Mouse (Mus musculus) brain, embryonic 14.5 days (tissue): Measurements from ENCODE around the gene Parvg.

Experiments
- CTCF ChIP-seq: fragments of 200-500 bp; IDR thresholded peaks from 2 replicates; pipeline ENCODE4 v1.5.1; 2012; ENCODE audit warnings: inconsistent platforms, mild to moderate bottlenecking, moderate library complexity, borderline replicate concordance; ENCODE audit not compliant: insufficient read depth, insufficient read length; ENCODE audit errors: extremely low read depth
- POLR2A ChIP-seq: fragments of 200-500 bp; IDR thresholded peaks from 2 replicates; pipeline ENCODE4 v1.6.1; 2012; ENCODE audit warnings: mild to moderate bottlenecking, inconsistent platforms, borderline replicate concordance; ENCODE audit not compliant: poor library complexity, insufficient read depth, insufficient read length, severe bottlenecking; ENCODE audit errors: extremely low read depth

DNA sequence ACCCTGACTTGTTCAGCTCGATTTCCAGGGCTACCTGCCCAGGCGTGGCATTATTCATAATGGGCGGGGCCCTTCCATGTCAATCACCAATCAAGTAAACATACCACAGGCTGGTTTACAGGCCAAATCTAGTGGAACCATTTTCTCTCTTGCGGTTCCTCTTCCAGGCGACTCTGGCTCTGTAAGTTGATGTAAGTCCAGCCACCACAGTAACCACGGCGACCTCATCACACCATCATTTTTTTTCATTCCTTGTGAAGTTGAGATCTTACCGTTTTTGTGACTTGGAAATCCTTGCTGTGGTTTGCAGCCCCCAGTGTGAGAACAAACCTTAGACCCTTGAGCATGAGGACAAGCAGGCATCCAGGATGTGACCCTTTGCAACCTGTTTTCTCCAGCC is 43.5 kb upstream of the Parvg start:
- TF ChIP-seq POLR2A, result no peak
- TF ChIP-seq CTCF, result no peak
